Mouse (Mus musculus): Measurements from ENCODE around the gene Kdm6a. TPM values are rescaled to one million over a fixed set of nuclear protein-coding genes. Genes with fewer than 3 reads are reported as not detected.

Gene Kdm6a
- polyA plus RNA-seq, 1 experiment from 2014 or later = 35.3 TPM

DNA sequence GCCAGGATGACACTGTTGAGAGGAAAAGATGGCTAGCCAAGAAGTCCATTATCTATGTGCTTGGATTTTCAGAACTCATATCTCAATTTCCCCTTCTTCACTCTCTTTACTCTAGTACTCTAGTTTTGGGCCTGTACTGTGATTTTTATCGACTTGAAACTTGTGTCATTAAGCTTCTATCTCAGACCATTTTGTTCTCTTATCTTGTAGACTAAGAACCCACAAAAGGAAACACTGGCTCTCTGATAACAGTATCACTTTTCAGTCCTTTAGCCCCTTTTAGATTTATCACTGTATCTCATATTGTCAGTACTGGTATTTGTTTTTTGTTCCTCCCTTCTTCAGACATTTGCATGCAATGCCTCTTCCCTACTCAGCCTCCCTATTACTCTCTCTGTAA is 17.1 kb downstream of the Kdm6a start:
- H3K27me3 ChIP-seq = no peaks in the 10 kb centered on the region
- no peak for ATAC-seq (ENCODE audit: low FRiP score, low read depth)
- H3K9me3 ChIP-seq = no peaks in the 10 kb centered on the region
- H3K4me2 ChIP-seq (replicated peaks) = no peak overlapping the region
- H3K4me1 ChIP-seq = no peaks in the 10 kb centered on the region
- no peak overlapping the region for H3K27ac ChIP-seq (replicated peaks)
- WGBS = 87% methylated on average over 1 of the region's 1 CpGs
- no peak overlapping the region for H3K9ac ChIP-seq (replicated peaks)
- no peaks in the 10 kb centered on the region for H3K36me3 ChIP-seq
- no peak overlapping the region for H3K4me3 ChIP-seq

DNA sequence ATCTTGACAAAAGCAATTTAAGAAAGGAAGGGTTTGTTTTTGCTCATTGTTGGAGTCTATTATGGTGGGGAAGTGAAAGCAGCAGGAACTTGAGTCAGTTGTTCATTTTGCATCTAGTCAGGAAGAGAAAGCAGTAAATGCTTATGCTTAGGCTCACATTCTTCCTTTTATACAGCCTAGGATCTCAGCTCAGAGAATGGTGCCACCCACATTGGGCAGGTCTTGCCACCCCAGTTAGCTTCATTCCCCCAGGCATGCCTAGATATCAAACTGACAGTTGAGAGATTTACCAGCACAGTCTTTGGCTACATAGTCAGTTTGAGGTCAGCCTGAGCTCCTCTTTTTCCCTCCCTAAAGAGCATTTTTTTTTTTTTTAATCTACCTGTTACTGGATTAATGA is 24.8 kb downstream of the Kdm6a start:
- no peak overlapping the region for H3K27ac ChIP-seq (replicated peaks)
- no peak overlapping the region for H3K4me3 ChIP-seq
- no peaks in the 10 kb centered on the region for H3K9me3 ChIP-seq
- no peak overlapping the region for H3K9ac ChIP-seq (replicated peaks)
- H3K4me1 ChIP-seq = no peaks in the 10 kb centered on the region
- no peak overlapping the region for H3K4me2 ChIP-seq (replicated peaks)
- no peak for ATAC-seq (ENCODE audit: low FRiP score, low read depth)
- no peaks in the 10 kb centered on the region for H3K27me3 ChIP-seq
- no peaks in the 10 kb centered on the region for H3K36me3 ChIP-seq

DNA sequence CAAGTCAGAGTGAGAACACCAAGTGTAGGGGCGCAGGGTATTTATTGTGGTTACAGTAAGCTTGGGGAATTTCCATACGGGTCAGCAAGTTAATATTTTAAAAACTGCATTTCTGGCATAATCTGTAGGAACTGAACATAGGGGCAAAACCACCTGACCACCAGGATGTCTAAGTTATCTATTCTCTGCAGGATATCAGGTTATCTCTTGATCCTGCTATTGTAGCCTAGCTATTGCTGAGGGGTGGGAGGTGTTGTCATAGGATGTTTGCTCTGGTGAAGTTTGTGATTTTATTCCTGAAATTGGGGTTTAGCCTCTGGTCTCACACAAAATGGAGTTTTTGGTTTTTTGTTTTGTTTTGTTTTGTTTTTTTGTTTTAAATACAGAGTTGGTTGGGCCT is 25.9 kb downstream of the Kdm6a start:
- ATAC-seq (ENCODE audit: low FRiP score, low read depth) = no peak
- Histone ChIP-seq H3K9ac (replicated peaks) (no peak overlapping the region), H3K4me3 (no peak overlapping the region), H3K36me3 (no peaks in the 10 kb centered on the region), H3K4me1 (no peaks in the 10 kb centered on the region), H3K27ac (replicated peaks) (no peak overlapping the region), H3K9me3 (no peaks in the 10 kb centered on the region), H3K4me2 (replicated peaks) (no peak overlapping the region), H3K27me3 (no peaks in the 10 kb centered on the region)
- 85% methylated on average over 2 of the region's 2 CpGs for WGBS

DNA sequence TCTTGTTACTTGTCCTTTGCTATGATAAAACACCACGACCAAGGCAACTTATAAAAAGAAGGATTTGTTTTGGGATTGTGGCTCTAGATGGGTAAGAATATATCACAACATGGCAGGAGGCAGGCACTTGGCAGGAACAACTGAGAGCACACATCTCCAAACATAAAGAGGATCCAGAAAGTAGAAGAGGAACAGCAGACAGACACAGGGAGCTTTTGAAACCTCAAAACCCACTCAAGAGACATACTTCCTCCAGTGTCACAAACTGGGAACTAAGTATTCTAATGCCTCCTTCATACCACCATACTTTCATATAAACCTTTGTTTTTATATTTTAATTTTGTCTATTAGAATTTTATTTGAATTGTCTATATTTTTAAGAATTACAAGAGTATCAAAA is 77.2 kb downstream of the Kdm6a start:
- 0 out of 2 replicates have a peak, but pooled peaks cover 11% of the 10 kb centered on the region for H3K36me3 ChIP-seq

DNA sequence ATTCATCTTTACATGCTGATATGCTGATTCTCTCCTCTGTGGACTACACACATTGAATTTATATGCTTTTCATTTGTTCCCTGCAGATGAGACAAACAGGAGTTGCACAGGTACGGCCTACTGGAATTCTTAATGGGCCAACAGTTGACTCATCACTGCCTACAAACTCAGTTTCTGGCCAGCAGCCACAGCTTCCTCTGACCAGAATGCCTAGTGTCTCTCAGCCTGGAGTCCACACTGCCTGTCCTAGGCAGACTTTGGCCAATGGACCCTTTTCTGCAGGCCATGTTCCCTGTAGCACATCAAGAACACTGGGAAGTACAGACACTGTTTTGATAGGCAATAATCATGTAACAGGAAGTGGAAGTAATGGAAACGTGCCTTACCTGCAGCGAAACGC is 88.2 kb downstream of the Kdm6a start:
- Histone ChIP-seq H3K9me3 (no peaks in the 10 kb centered on the region), H3K36me3 (peaks cover 15% of the 10 kb centered on the region), H3K4me2 (replicated peaks) (no peak overlapping the region), H3K4me3 (no peak overlapping the region), H3K4me1 (no peaks in the 10 kb centered on the region), H3K9ac (replicated peaks) (no peak overlapping the region), H3K27ac (replicated peaks) (no peak overlapping the region), H3K27me3 (no peaks in the 10 kb centered on the region)
- WGBS = 95% methylated on average over 4 of the region's 4 CpGs
- ATAC-seq (ENCODE audit: low FRiP score, low read depth) = no peak

More for the DNA sequence above, 77.2 kb downstream of the Kdm6a start:
- H3K9me3 ChIP-seq = no peaks in the 10 kb centered on the region
- H3K27ac ChIP-seq (replicated peaks) = no peak overlapping the region
- ATAC-seq (ENCODE audit: low FRiP score, low read depth) = no peak
- no peak overlapping the region for H3K4me2 ChIP-seq (replicated peaks)
- no peaks in the 10 kb centered on the region for H3K4me1 ChIP-seq
- no peak overlapping the region for H3K4me3 ChIP-seq
- WGBS = 80% methylated on average over 1 of the region's 1 CpGs
- H3K27me3 ChIP-seq = no peaks in the 10 kb centered on the region
- H3K9ac ChIP-seq (replicated peaks) = no peak overlapping the region

DNA sequence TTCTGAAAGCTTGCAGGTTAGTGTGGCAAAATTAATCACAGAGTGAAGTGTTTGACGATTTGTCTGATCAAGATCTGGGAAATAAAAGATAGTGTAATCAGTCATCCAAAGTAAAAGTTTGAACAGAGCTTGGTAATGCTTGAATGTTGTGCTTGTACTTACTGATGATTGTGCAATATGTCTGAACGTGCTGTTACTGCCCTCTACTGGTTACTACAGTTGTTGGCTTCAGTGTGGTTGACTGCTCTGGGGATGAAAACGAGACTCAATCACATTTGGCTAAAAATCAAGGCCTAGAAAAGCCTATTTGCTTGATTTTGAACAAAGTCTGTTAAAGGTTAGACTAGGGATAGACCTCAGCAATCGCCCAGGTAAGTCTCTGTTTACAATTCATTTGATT is 92.4 kb downstream of the Kdm6a start:
- Histone ChIP-seq H3K9ac (replicated peaks) (no peak overlapping the region), H3K27ac (replicated peaks) (no peak overlapping the region), H3K36me3 (peaks cover 29% of the 10 kb centered on the region), H3K9me3 (no peaks in the 10 kb centered on the region), H3K4me3 (no peak overlapping the region), H3K4me1 (no peaks in the 10 kb centered on the region), H3K4me2 (replicated peaks) (no peak overlapping the region), H3K27me3 (no peaks in the 10 kb centered on the region)
- peak; percentile 75; the same call in 1 of the 2 replicates for ATAC-seq (ENCODE audit: low FRiP score, low read depth)
- 64% methylated on average over 4 of the region's 4 CpGs for WGBS

DNA sequence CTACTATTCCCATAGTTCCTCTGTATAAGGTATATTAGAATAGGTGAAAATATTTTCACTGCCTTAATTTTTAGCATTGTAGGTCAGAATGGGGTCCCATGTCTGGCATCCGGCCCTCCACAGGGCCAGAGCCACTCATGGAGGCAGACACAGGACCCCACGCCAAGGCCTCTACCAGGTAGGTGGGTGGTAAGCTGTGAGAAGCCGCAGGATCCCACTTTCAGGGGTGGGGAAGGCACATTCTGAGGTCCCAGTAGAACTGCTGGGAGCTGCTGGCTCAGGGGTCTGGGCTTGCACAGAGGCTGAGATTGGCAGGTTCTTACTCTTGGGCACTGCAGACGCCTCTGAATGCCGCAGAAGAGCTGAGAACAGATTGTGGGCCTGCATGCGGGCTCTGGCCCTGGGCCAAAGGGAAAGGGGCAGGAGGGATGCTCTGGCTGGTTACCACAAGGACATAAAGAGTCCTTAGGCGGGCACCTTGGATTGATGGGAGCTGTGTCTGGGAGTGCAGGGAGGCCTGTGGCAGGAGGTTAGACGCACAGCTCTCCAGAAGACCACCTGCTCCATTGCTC is 95.9 kb downstream of the Kdm6a start:
- WGBS = 95% methylated on average over 8 of the region's 8 CpGs
- H3K27me3 ChIP-seq = no peaks in the 10 kb centered on the region
- no peak overlapping the region for H3K4me2 ChIP-seq (replicated peaks)
- peaks cover 25% of the 10 kb centered on the region for H3K36me3 ChIP-seq
- H3K27ac ChIP-seq (replicated peaks) = no peak overlapping the region
- no peaks in the 10 kb centered on the region for H3K9me3 ChIP-seq
- no peak overlapping the region for H3K9ac ChIP-seq (replicated peaks)
- 0 out of 2 replicates have a peak, but pooled peaks have one; percentile 12 for ATAC-seq (ENCODE audit: low FRiP score, low read depth)
- no peaks in the 10 kb centered on the region for H3K4me1 ChIP-seq
- H3K4me3 ChIP-seq = no peak overlapping the region

DNA sequence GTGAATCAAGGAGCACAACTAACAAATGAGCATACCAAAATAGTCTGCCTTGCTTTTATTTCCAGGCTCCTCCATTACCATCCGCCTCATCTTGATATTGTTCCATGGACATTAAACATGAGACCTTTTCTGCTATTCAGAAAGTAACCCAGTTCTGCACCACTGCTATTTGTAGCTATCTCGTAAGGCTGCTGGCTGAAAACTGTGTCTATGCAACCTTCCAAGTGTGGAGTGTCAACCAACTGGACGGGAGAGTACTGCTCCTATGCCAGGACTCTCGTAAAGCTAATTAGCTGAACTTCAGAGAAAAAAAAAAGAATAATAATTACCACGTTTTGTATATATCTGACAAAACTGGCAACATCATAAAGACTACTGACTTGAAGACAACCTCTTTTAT is 116.2 kb downstream of the Kdm6a start:
- Histone ChIP-seq H3K4me3 (no peak overlapping the region), H3K27me3 (no peaks in the 10 kb centered on the region), H3K9ac (replicated peaks) (no peak overlapping the region), H3K27ac (replicated peaks) (no peak overlapping the region), H3K9me3 (no peaks in the 10 kb centered on the region), H3K36me3 (no peaks in the 10 kb centered on the region), H3K4me1 (no peaks in the 10 kb centered on the region), H3K4me2 (replicated peaks) (no peak overlapping the region)
- WGBS = 88% methylated on average over 5 of the region's 5 CpGs
- no peak for ATAC-seq (ENCODE audit: low FRiP score, low read depth)

DNA sequence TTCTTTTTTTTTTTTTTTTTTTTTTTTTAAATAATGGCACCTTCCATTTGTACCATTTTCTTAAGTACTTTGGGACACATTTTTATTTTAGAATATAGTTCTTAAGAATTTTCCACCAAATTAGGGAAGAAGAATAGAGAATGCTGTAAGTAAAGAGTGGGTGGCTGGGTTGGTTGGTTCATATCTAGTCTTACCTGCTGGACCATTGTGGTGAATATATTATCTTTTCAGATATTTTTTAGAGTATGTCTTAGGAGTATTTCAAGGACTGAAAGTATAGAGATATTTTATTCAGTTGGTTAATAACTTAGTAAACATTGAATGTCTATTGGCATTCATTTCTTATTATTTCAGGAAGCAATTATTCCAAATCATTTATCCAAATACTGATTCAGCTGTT is 117.8 kb downstream of the Kdm6a start:
- Histone ChIP-seq H3K4me3 (no peak overlapping the region), H3K4me2 (replicated peaks) (no peak overlapping the region), H3K27me3 (no peaks in the 10 kb centered on the region), H3K9me3 (no peaks in the 10 kb centered on the region), H3K9ac (replicated peaks) (no peak overlapping the region), H3K27ac (replicated peaks) (no peak overlapping the region), H3K36me3 (no peaks in the 10 kb centered on the region), H3K4me1 (no peaks in the 10 kb centered on the region)
- no peak for ATAC-seq (ENCODE audit: low FRiP score, low read depth)

Other genes with a start within 250 kb of the Kdm6a start
- gene Dusp21, start 16.7 kb upstream of the Kdm6a start, polyA plus RNA-seq (2016; fragmentation: Nextera tagmentation; extraction: Ambion mirVana) = not detected in 2 replicates